Mouse (Mus musculus) kidney, embryonic 14.5 days (tissue): ENCODE measurements at regions not wholly inside any gene's neighbourhood (a gene's known extent, or its start where the extent isn't known, plus 50 kb on each side); places are given as distances from the start of the nearest gene placed in this dataset.

ENCODE experiments used
- ATAC-seq: fragments of 200-750 bp; cut with Nextera tagmentation; 2 replicates; pipeline ENCODE4 v1.8.0; 2017; ENCODE audit warnings: moderate number of reproducible peaks, mild to moderate bottlenecking, moderate TSS enrichment, moderate library complexity; ENCODE audit not compliant: low FRiP score, low TSS enrichment
- H3K27ac ChIP-seq: fragments of 300-500 bp; sonication (generic); 2 replicates; pipeline ENCODE4 v1.5.1; 2014; ENCODE audit warnings: low read depth, mild to moderate bottlenecking, low read length, moderate library complexity, mixed read lengths
- H3K27me3 ChIP-seq: fragments of 300-500 bp; sonication (generic); 2 replicates; pipeline ENCODE4 v1.6.1; 2014; ENCODE audit warnings: mild to moderate bottlenecking, low read length; ENCODE audit not compliant: control insufficient read depth, insufficient read depth
- H3K36me3 ChIP-seq: fragments of 300-500 bp; sonication (generic); 2 replicates; pipeline ENCODE4 v1.6.1; 2014; ENCODE audit warnings: low read length, mixed read lengths; ENCODE audit not compliant: control insufficient read depth, insufficient read depth
- H3K4me1 ChIP-seq: fragments of 300-500 bp; sonication (generic); 2 replicates; pipeline ENCODE4 v1.6.1; 2014; ENCODE audit warnings: low read length, mixed read lengths; ENCODE audit not compliant: control insufficient read depth, insufficient read depth
- H3K4me2 ChIP-seq: fragments of 300-500 bp; sonication (generic); replicated peaks from 2 replicates; pipeline ENCODE4 v1.6.1; 2014; ENCODE audit warnings: low read depth, mild to moderate bottlenecking, low read length
- H3K4me3 ChIP-seq: fragments of 300-500 bp; sonication (generic); 2 replicates; pipeline ENCODE4 v1.5.1; 2014; ENCODE audit warnings: mild to moderate bottlenecking, low read length
- H3K9ac ChIP-seq: fragments of 300-500 bp; sonication (generic); 2 replicates; pipeline ENCODE4 v1.6.1; 2014; ENCODE audit warnings: low read depth, mild to moderate bottlenecking, low read length, moderate library complexity
- H3K9me3 ChIP-seq: fragments of 300-500 bp; sonication (generic); 2 replicates; pipeline ENCODE4 v1.6.1; 2016; ENCODE audit warnings: low read length; ENCODE audit not compliant: control insufficient read depth
- WGBS: fragments of 180-500 bp; shearing (Covaris S2); extraction: QIAGEN DNeasy Blood & Tissue Kit; methylation state at CpG from one replicate; pipeline ENCODE4 v1.1.7; 2014; 5-methylcytosine and 5-hydroxymethylcytosine counted together

- Histone ChIP-seq H3K9me3 (no peaks in the 10 kb centered on the region), H3K27me3 (no peaks in the 10 kb centered on the region), H3K4me1 (no peaks in the 10 kb centered on the region), H3K27ac (no peak overlapping the region), H3K36me3 (no peaks in the 10 kb centered on the region), H3K4me2 (no peak overlapping the region), H3K9ac (no peak overlapping the region), H3K4me3 (no peak overlapping the region)
- no peak for ATAC-seq
- WGBS = 56% methylated on average over 3 of the region's 3 CpGs
Observed at GRCm38 (mm10) chr5:45196159-45196558, 253.9 kb downstream of the Qdpr start.

GRCm38 (mm10) chr5:45192287-45192686 is 257.7 kb downstream of the Qdpr start:
- H3K9me3 ChIP-seq = no peaks in the 10 kb centered on the region
- no peak overlapping the region for H3K9ac ChIP-seq
- no peaks in the 10 kb centered on the region for H3K27me3 ChIP-seq
- no peaks in the 10 kb centered on the region for H3K36me3 ChIP-seq
- no peak for ATAC-seq
- H3K4me3 ChIP-seq = no peak overlapping the region
- no peak overlapping the region for H3K4me2 ChIP-seq
- H3K27ac ChIP-seq = no peak overlapping the region
- H3K4me1 ChIP-seq = no peaks in the 10 kb centered on the region

GRCm38 (mm10) chr5:45173035-45173755 is 276.8 kb downstream of the Qdpr start:
- no peak for ATAC-seq
- H3K4me1 ChIP-seq = no peaks in the 10 kb centered on the region
- H3K27me3 ChIP-seq = no peaks in the 10 kb centered on the region
- no peak overlapping the region for H3K4me3 ChIP-seq
- H3K4me2 ChIP-seq = no peak overlapping the region
- 81% methylated on average over 8 of the region's 8 CpGs for WGBS
- H3K9ac ChIP-seq = no peak overlapping the region
- H3K27ac ChIP-seq = no peak overlapping the region
- H3K9me3 ChIP-seq = no peaks in the 10 kb centered on the region
- H3K36me3 ChIP-seq = no peaks in the 10 kb centered on the region

GRCm38 (mm10) chr5:45159194-45159593 is 290.8 kb downstream of the Qdpr start:
- no peak for ATAC-seq
- Histone ChIP-seq H3K27me3 (no peaks in the 10 kb centered on the region), H3K4me2 (no peak overlapping the region), H3K9me3 (no peaks in the 10 kb centered on the region), H3K9ac (no peak overlapping the region), H3K4me1 (no peaks in the 10 kb centered on the region), H3K4me3 (no peak overlapping the region), H3K36me3 (no peaks in the 10 kb centered on the region), H3K27ac (no peak overlapping the region)
- WGBS = 94% methylated on average over 4 of the region's 4 CpGs

- Histone ChIP-seq H3K9ac (no peak overlapping the region), H3K4me3 (no peak overlapping the region), H3K4me1 (no peaks in the 10 kb centered on the region), H3K4me2 (no peak overlapping the region), H3K27ac (no peak overlapping the region), H3K27me3 (no peaks in the 10 kb centered on the region), H3K9me3 (no peaks in the 10 kb centered on the region), H3K36me3 (no peaks in the 10 kb centered on the region)
- ATAC-seq = no peak
- WGBS = 39% methylated on average over 2 of the region's 2 CpGs
Observed at GRCm38 (mm10) chr5:45154936-45155335, 295.1 kb downstream of the Qdpr start.

DNA sequence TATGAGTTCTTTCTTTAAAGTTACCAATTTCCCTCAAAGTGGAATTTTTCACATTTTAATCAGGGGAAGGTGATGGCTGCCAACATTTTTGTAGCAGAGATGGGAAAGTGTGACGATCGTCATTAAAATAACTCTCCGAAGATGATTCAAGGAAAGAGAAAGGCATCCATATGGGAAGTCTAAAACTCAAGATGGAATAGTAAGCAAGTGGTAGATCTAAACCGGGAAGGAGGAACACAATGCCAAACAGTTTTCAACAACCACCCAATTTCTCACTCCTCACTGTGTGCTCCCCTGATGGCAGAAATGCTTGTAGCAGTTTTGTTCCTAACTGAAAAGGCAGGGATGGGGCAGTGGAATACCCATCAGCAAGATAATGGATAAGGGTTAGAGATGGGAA is 305.9 kb downstream of the Qdpr start:
- Histone ChIP-seq H3K4me1 (no peaks in the 10 kb centered on the region), H3K4me2 (no peak overlapping the region), H3K27me3 (no peaks in the 10 kb centered on the region), H3K9ac (no peak overlapping the region), H3K27ac (no peak overlapping the region), H3K4me3 (no peak overlapping the region), H3K9me3 (no peaks in the 10 kb centered on the region), H3K36me3 (no peaks in the 10 kb centered on the region)
- 86% methylated on average over 4 of the region's 4 CpGs for whole genome bisulfite sequencing
- no peak for ATAC-seq

GRCm38 (mm10) chr5:45137198-45137973 is 312.6 kb downstream of the Qdpr start:
- H3K4me3 ChIP-seq = no peak overlapping the region
- no peak overlapping the region for H3K27ac ChIP-seq
- no peak overlapping the region for H3K9ac ChIP-seq
- ATAC-seq = no peak
- no peaks in the 10 kb centered on the region for H3K9me3 ChIP-seq
- H3K4me1 ChIP-seq = no peaks in the 10 kb centered on the region
- H3K36me3 ChIP-seq = no peaks in the 10 kb centered on the region
- H3K4me2 ChIP-seq = no peak overlapping the region
- WGBS = 23% methylated on average over 10 of the region's 10 CpGs
- no peaks in the 10 kb centered on the region for H3K27me3 ChIP-seq

GRCm38 (mm10) chr5:45136696-45137095 is 313.3 kb downstream of the Qdpr start:
- Histone ChIP-seq H3K9me3 (no peaks in the 10 kb centered on the region), H3K4me2 (no peak overlapping the region), H3K9ac (no peak overlapping the region), H3K36me3 (no peaks in the 10 kb centered on the region), H3K4me1 (no peaks in the 10 kb centered on the region), H3K27ac (no peak overlapping the region), H3K27me3 (no peaks in the 10 kb centered on the region), H3K4me3 (no peak overlapping the region)
- ATAC-seq = no peak
- WGBS = 46% methylated on average over 3 of the region's 3 CpGs

DNA sequence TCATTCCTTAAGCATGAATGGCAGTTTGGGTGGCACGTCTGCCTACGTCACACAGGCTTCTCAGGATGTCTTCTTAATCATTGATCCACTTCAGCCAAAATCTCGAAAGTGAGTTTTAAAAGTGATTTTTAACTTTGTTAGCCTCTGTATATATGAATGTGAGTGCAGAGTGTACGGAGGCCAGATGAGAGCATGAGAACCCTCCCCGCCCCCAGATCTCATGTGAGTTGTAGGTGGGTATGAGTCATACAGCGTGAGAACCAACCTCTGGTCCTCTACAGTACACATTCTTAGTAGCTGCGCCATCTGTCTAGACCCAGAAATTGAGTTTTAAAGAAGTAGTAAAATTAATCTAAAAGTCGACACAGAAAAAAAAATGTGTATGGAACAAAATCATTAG is 322.1 kb downstream of the Qdpr start:
- H3K4me1 ChIP-seq = no peaks in the 10 kb centered on the region
- no peaks in the 10 kb centered on the region for H3K9me3 ChIP-seq
- no peak overlapping the region for H3K9ac ChIP-seq
- H3K4me2 ChIP-seq = no peak overlapping the region
- no peak overlapping the region for H3K27ac ChIP-seq
- H3K36me3 ChIP-seq = no peaks in the 10 kb centered on the region
- H3K27me3 ChIP-seq = no peaks in the 10 kb centered on the region
- WGBS = 88% methylated on average over 8 of the region's 8 CpGs
- H3K4me3 ChIP-seq = no peak overlapping the region
- no peak for ATAC-seq
